Mouse (Mus musculus): ENCODE results near the gene Chchd6.

GRCm38 (mm10) chr6:89351441-89352137 is 243.9 kb downstream of the Chchd6 start:
- TF ChIP-seq CTCF (IDR thresholded peaks at IDR 0.05; ENCODE audit: extremely low read depth, insufficient read depth, low read length): peak; percentile 31; the same call in 1 of the 2 replicates
- no peak for TF ChIP-seq POLR2A (IDR thresholded peaks at IDR 0.05; ENCODE audit: extremely low read depth, insufficient read depth, low read length)
